Mouse (Mus musculus): ENCODE measurements at regions not wholly inside any gene's neighbourhood (a gene's known extent, or its start where the extent isn't known, plus 50 kb on each side); places are given as distances from the start of the nearest gene placed in this dataset.

GRCm38 (mm10) chr9:33001165-33001949 is 365.3 kb downstream of the Ets1 start:
- intact Hi-C loops (cut with DNase I) = loop anchor here (5.0 kb wide), 1 partner anchor 59 kb away; no protein-coding TSS in a partner anchor
- H3K4me1 ChIP-seq (ENCODE audit: control insufficient read depth, insufficient read depth, low read length) = peaks cover 2% of the 10 kb centered on the region
- no peak for DNase-seq
- no peaks in the 10 kb centered on the region for H3K79me2 ChIP-seq (replicated peaks; ENCODE audit: control insufficient read depth, insufficient read depth, low read length)
- WGBS = 30% methylated on average over 9 of the region's 9 CpGs
- peak overlapping the region; percentile 2 for H3K27ac ChIP-seq
- no peaks in the 10 kb centered on the region for H3K36me3 ChIP-seq (ENCODE audit: control insufficient read depth, insufficient read depth, low read length)
- H3K4me3 ChIP-seq = peak overlapping the region; percentile 23; the same call in 1 of the 2 replicates
- no peak for TF ChIP-seq POLR2A (IDR thresholded peaks at IDR 0.05; ENCODE audit: insufficient read depth, low read depth, low read length)
- no peak for TF ChIP-seq CTCF (IDR thresholded peaks at IDR 0.05)
- TF ChIP-seq EP300 (IDR thresholded peaks at IDR 0.05; ENCODE audit: insufficient read depth, low read depth, low read length) = no peak
- H3K27me3 ChIP-seq (ENCODE audit: control insufficient read depth, insufficient read depth, low read length) = no peaks in the 10 kb centered on the region
- no peak overlapping the region for H3K9ac ChIP-seq (ENCODE audit: low read depth, low read length)

DNA sequence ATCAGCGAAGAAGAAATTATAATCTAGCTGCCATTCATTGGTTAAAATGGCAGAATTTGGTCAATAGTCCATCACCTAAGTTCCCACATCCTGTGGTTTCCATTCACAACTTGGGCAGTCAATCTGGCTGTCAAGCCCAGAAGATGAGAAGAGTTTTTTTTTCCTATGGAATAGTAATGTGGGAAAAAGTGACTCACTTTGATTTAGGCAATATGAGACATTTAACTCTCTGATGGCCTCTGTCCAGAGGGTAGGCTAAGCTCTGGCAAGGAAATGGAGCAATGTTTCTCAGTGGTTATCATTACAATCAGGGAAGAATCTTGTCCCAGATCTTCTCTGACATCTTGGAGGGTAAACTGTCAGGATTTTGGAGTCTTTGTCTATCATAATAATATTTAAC is 367.9 kb downstream of the Ets1 start:
- no peak for DNase-seq
- no peak overlapping the region for H3K27ac ChIP-seq
- no peaks in the 10 kb centered on the region for H3K27me3 ChIP-seq (ENCODE audit: control insufficient read depth, insufficient read depth, low read length)
- H3K36me3 ChIP-seq (ENCODE audit: control insufficient read depth, insufficient read depth, low read length) = no peaks in the 10 kb centered on the region
- no peak overlapping the region for H3K9ac ChIP-seq (ENCODE audit: low read depth, low read length)
- peaks cover 2% of the 10 kb centered on the region for H3K4me1 ChIP-seq (ENCODE audit: control insufficient read depth, insufficient read depth, low read length)
- H3K79me2 ChIP-seq (replicated peaks; ENCODE audit: control insufficient read depth, insufficient read depth, low read length) = no peaks in the 10 kb centered on the region
- TF ChIP-seq CTCF (IDR thresholded peaks at IDR 0.05) (no peak), EP300 (IDR thresholded peaks at IDR 0.05; ENCODE audit: insufficient read depth, low read depth, low read length) (no peak), POLR2A (IDR thresholded peaks at IDR 0.05; ENCODE audit: insufficient read depth, low read depth, low read length) (no peak)
- WGBS = 94% methylated on average over 1 of the region's 1 CpGs
- H3K4me3 ChIP-seq = no peak overlapping the region
- intact Hi-C loops (cut with DNase I) = loop anchor here (5.0 kb wide), 1 partner anchor 62 kb away; no protein-coding TSS in a partner anchor

DNA sequence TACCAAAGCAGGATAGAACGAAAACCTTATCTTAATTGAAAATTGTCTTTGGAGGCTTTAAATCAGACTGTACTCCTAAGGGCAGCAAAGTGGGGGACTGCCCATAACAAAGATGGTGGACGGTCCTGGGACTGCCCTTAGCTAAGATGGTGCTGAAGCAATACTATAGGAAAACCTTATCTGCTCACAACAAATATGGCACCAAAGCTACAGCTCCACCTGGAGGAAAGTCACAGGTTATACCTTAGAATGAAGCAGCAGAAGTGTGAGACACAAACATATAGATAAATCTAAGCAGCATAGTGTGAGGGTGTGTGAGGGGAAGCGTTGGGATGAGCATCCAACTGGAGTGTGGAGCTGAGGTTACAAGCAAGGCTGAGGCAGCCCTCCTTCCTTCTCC is 368.5 kb downstream of the Ets1 start:
- Histone ChIP-seq H3K36me3 (ENCODE audit: control insufficient read depth, insufficient read depth, low read length) (no peaks in the 10 kb centered on the region), H3K79me2 (replicated peaks; ENCODE audit: control insufficient read depth, insufficient read depth, low read length) (no peaks in the 10 kb centered on the region), H3K27ac (no peak overlapping the region), H3K9ac (ENCODE audit: low read depth, low read length) (no peak overlapping the region), H3K27me3 (ENCODE audit: control insufficient read depth, insufficient read depth, low read length) (no peaks in the 10 kb centered on the region), H3K4me3 (no peak overlapping the region), H3K4me1 (ENCODE audit: control insufficient read depth, insufficient read depth, low read length) (peaks cover 2% of the 10 kb centered on the region)
- intact Hi-C loops (cut with DNase I) = loop anchor here (5.0 kb wide), 1 partner anchor 62 kb away; no protein-coding TSS in a partner anchor
- TF ChIP-seq POLR2A (IDR thresholded peaks at IDR 0.05; ENCODE audit: insufficient read depth, low read depth, low read length) (no peak), EP300 (IDR thresholded peaks at IDR 0.05; ENCODE audit: insufficient read depth, low read depth, low read length) (no peak), CTCF (IDR thresholded peaks at IDR 0.05) (peak; percentile 11; the same call in 1 of the 2 replicates)
- no peak for DNase-seq
- WGBS = 94% methylated on average over 3 of the region's 3 CpGs

DNA sequence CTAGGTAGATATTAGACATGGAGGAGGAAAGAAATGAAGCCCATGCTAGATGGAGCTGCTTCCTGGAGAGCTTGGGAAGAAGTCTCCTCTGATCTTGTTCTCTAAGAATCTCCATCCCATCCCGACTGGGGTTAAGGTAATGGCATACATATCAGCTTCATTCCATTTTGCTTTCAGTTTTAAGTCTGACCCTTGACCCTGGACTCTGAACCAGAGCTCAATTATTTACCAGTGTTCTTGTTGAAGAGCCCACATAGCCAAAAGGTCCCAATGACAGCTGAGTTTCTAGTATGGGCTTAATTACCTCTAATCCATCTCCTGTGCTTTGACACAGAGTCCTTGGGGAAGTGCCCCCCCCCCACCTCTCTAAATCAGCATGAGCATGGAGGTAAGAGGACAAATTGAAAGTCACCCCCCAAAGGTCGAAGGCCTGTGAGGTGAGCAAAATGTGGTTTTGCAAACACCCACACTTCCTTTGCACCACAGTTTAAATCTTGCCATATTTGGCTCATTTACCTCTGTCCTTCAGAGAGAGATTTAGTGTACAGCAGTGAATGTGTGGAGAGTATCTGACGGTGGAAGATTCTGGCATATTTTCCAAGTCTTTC is 371.5 kb downstream of the Ets1 start:
- Histone ChIP-seq H3K4me1 (ENCODE audit: control insufficient read depth, insufficient read depth, low read length) (no peaks in the 10 kb centered on the region), H3K27ac (no peak overlapping the region), H3K4me3 (no peak overlapping the region), H3K36me3 (ENCODE audit: control insufficient read depth, insufficient read depth, low read length) (no peaks in the 10 kb centered on the region), H3K27me3 (ENCODE audit: control insufficient read depth, insufficient read depth, low read length) (no peaks in the 10 kb centered on the region), H3K9ac (ENCODE audit: low read depth, low read length) (no peak overlapping the region), H3K79me2 (replicated peaks; ENCODE audit: control insufficient read depth, insufficient read depth, low read length) (no peaks in the 10 kb centered on the region)
- 84% methylated on average over 3 of the region's 3 CpGs for WGBS
- TF ChIP-seq CTCF (IDR thresholded peaks at IDR 0.05) (no peak), EP300 (IDR thresholded peaks at IDR 0.05; ENCODE audit: insufficient read depth, low read depth, low read length) (no peak), POLR2A (IDR thresholded peaks at IDR 0.05; ENCODE audit: insufficient read depth, low read depth, low read length) (no peak)
- no peak for DNase-seq
- intact Hi-C loops (cut with DNase I) = no loop called here

DNA sequence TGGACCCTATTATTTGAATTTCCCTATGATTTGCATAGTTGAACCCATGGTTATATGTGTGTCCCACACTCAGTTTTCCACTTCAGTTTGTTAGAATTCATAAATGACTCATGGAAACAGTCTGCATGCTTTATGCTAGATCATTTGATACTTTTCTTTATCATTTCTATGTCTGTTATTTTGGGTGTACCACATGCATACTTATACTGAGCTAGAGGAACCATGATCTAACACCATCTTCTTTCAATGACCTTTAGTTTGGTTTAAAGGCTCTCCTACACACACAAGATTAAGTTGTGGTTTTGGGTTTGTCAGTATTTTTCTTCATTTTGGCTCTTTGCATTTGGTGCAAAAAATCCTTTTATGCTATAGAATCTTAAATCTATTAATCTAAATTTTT is 375.2 kb downstream of the Ets1 start:
- TF ChIP-seq POLR2A (IDR thresholded peaks at IDR 0.05; ENCODE audit: insufficient read depth, low read depth, low read length) (no peak), EP300 (IDR thresholded peaks at IDR 0.05; ENCODE audit: insufficient read depth, low read depth, low read length) (no peak), CTCF (IDR thresholded peaks at IDR 0.05) (no peak)
- no peak overlapping the region for H3K27ac ChIP-seq

GRCm38 (mm10) chr9:33035401-33035800 is 399.4 kb downstream of the Ets1 start:
- WGBS = 48% methylated on average over 3 of the region's 3 CpGs
- intact Hi-C loops (cut with DNase I) = no loop called here
- no peaks in the 10 kb centered on the region for H3K4me1 ChIP-seq (ENCODE audit: control insufficient read depth, insufficient read depth, low read length)
- no peak overlapping the region for H3K4me3 ChIP-seq
- H3K36me3 ChIP-seq (ENCODE audit: control insufficient read depth, insufficient read depth, low read length) = no peaks in the 10 kb centered on the region
- H3K27me3 ChIP-seq (ENCODE audit: control insufficient read depth, insufficient read depth, low read length) = no peaks in the 10 kb centered on the region
- DNase-seq = no peak
- no peak overlapping the region for H3K27ac ChIP-seq
- H3K79me2 ChIP-seq (replicated peaks; ENCODE audit: control insufficient read depth, insufficient read depth, low read length) = no peaks in the 10 kb centered on the region
- H3K9ac ChIP-seq (ENCODE audit: low read depth, low read length) = no peak overlapping the region
- TF ChIP-seq EP300 (IDR thresholded peaks at IDR 0.05; ENCODE audit: insufficient read depth, low read depth, low read length) (no peak), CTCF (IDR thresholded peaks at IDR 0.05) (no peak), POLR2A (IDR thresholded peaks at IDR 0.05; ENCODE audit: insufficient read depth, low read depth, low read length) (no peak)

More for the DNA sequence above, 375.2 kb downstream of the Ets1 start:
- Histone ChIP-seq H3K36me3 (ENCODE audit: control insufficient read depth, insufficient read depth, low read length) (no peaks in the 10 kb centered on the region), H3K4me3 (no peak overlapping the region), H3K4me1 (ENCODE audit: control insufficient read depth, insufficient read depth, low read length) (no peaks in the 10 kb centered on the region), H3K79me2 (replicated peaks; ENCODE audit: control insufficient read depth, insufficient read depth, low read length) (no peaks in the 10 kb centered on the region), H3K27me3 (ENCODE audit: control insufficient read depth, insufficient read depth, low read length) (no peaks in the 10 kb centered on the region), H3K9ac (ENCODE audit: low read depth, low read length) (no peak overlapping the region)
- no peak for DNase-seq
- intact Hi-C loops (cut with DNase I) = no loop called here

All from heart, adult 2 months (tissue).